In the genomic region with DNA sequence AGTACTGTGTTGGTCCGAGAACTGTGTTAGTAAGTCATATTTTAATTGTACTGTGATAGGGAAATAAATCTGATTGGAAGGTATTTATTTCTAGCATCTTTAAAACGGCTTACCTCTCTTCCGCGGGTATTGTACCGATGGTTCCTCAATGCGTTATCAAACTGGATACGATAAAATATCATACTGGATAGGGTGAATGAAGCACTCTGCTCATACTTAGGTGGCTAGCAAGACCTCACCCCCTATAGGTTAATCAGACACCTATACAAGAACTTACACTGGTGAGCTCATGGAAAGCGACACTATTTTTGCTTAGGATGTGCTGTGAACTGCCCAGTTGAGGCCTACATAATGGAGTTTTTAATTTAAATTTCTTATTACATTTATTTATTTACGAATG, we compare ENCODE assay signal across 8 mouse cellular contexts. TPM values are rescaled to one million over a fixed set of nuclear protein-coding genes. Genes with fewer than 3 reads are reported as not detected.
DNase-seq lines count a peak whose midpoint lies in the region; ATAC-seq and TF ChIP-seq lines count a peak whose summit lies in the region.

No protein-coding gene starts in this region.

- H3K4me2 ChIP-seq in heart, embryonic 15.5 days: peak overlapping the region; percentile 80

- no peaks in the 10 kb centered on the region for H3K9me3 ChIP-seq in heart, embryonic 15.5 days (replicated peaks)
- no peaks in the 10 kb centered on the region for H3K9me3 ChIP-seq in G1E (replicated peaks)
- H3K9me3 ChIP-seq in hindbrain, embryonic 10.5 days: no peaks in the 10 kb centered on the region

- H3K36me3 ChIP-seq in heart, embryonic 15.5 days: peaks cover 13% of the 10 kb centered on the region; the same call in 1 of the 2 replicates
- H3K36me3 ChIP-seq in G1E (replicated peaks): peaks cover 31% of the 10 kb centered on the region
- peaks cover 43% of the 10 kb centered on the region for H3K36me3 ChIP-seq in hindbrain, embryonic 10.5 days
- no peaks in the 10 kb centered on the region for H3K36me3 ChIP-seq in macrophage (ENCODE audit: inconsistent target)

- H3K27ac ChIP-seq in heart, embryonic 15.5 days: peak overlapping the region; percentile 98
- peak overlapping the region; percentile 98 for H3K27ac ChIP-seq in hindbrain, embryonic 10.5 days
- peak overlapping the region; percentile 74 for H3K27ac ChIP-seq in macrophage

- H3K4me3 ChIP-seq in heart, embryonic 15.5 days: peak overlapping the region; percentile 77
- peak overlapping the region; percentile 74 for H3K4me3 ChIP-seq in G1E (ENCODE audit: low read depth, low read length)
- peak overlapping the region; percentile 75 for H3K4me3 ChIP-seq in hindbrain, embryonic 10.5 days
- H3K4me3 ChIP-seq in macrophage (ENCODE audit: inconsistent target): peak overlapping the region; percentile 64

- H3K79me2 ChIP-seq in macrophage (ENCODE audit: inconsistent target): peaks cover 33% of the 10 kb centered on the region

- DNase-seq in heart, adult 8-10 months (ENCODE audit: low spot score): no peak
- DNase-seq in G1E (ENCODE audit: low spot score): no peak
- no peak for DNase-seq in hindbrain, embryonic 10.5 days (ENCODE audit: low spot score)
- DNase-seq in urinary bladder, adult 18-20 months (ENCODE audit: low spot score in 2 of 2): no peak
- DNase-seq in gastrocnemius, postnatal 10 days: no peak
- DNase-seq in yolk sac, embryonic 10.5 days (ENCODE audit: low spot score): no peak

- H3K27me3 ChIP-seq in heart, embryonic 15.5 days: no peaks in the 10 kb centered on the region
- no peaks in the 10 kb centered on the region for H3K27me3 ChIP-seq in G1E (ENCODE audit: insufficient read depth, low read length)
- H3K27me3 ChIP-seq in hindbrain, embryonic 10.5 days (ENCODE audit: insufficient read depth, poor library complexity, severe bottlenecking): no peaks in the 10 kb centered on the region

- WGBS in heart, embryonic 15.5 days: 75% methylated on average over 9 of the region's 9 CpGs
- WGBS in hindbrain, embryonic 10.5 days: 77% methylated on average over 9 of the region's 9 CpGs
- 78% methylated on average over 8 of the region's 9 CpGs for WGBS in macrophage (ENCODE audit: missing documents)

- peaks cover 19% of the 10 kb centered on the region for H3K4me1 ChIP-seq in heart, embryonic 15.5 days (replicated peaks)
- H3K4me1 ChIP-seq in G1E (ENCODE audit: insufficient read depth, low read depth, low read length): peaks cover 20% of the 10 kb centered on the region
- peaks cover 21% of the 10 kb centered on the region for H3K4me1 ChIP-seq in hindbrain, embryonic 10.5 days (replicated peaks)

- TF ChIP-seq CTCF in G1E (IDR thresholded peaks at IDR 0.05; ENCODE audit: low read depth, low read length): no peak

- H3K9ac ChIP-seq in heart, embryonic 15.5 days: peak overlapping the region; percentile 78

- no peak for ATAC-seq in heart, embryonic 15.5 days (replicated peaks; ENCODE audit: insufficient number of reproducible peaks, insufficient read depth, low FRiP score, low read depth)
- ATAC-seq in G1E (ENCODE audit: extremely low read depth, insufficient number of reproducible peaks, low FRiP score, poor library complexity, severe bottlenecking): no peak

RNA-seq across cellular contexts. Expression of gene Anapc16, which starts 0.9 kb away (rescaled TPM):
- polyA plus RNA-seq in heart, embryonic 15.5 days (2015; fragmentation: Nextera tagmentation; extraction: Ambion mirVana): 85.4 and 92.2 TPM in 2 replicates
- 10 to 100 TPM; 59.0 to 88.1 (median 74.3) TPM for total RNA-seq in heart, adult 8-10 months (2022)
- 43.2 and 54.4 TPM in 2 replicates for total RNA-seq in G1E (2014; fragmentation: Nextera tagmentation)
- total RNA-seq in G1E (2017): 26.3 and 28.2 TPM in 2 replicates
- polyA plus RNA-seq in G1E (2012): 36.7 and 38.4 TPM in 2 replicates
- 111 and 114 TPM in 2 replicates for polyA plus RNA-seq in hindbrain, embryonic 10.5 days (2016; fragmentation: Nextera tagmentation; extraction: Ambion mirVana)
- total RNA-seq in macrophage (2018; cell fraction: chromatin; rRNA removed): 10 to 100 TPM in 24 of 26 experiments, 1 to 10 TPM in 2; 5.2 to 61.8 (median 23.2) TPM
- total RNA-seq in macrophage (2018; cell fraction: cytosol; rRNA removed): 10 to 100 TPM; 25.3 to 57.2 (median 43.1) TPM
- total RNA-seq in macrophage (2018; cell fraction: nucleus; rRNA removed): 10 to 100 TPM in 25 of 26 experiments, 1 to 10 TPM in 1; 8.3 to 47.4 (median 24.8) TPM
- polyA plus RNA-seq in macrophage (2018): 30.3 to 42.1 TPM (median 35.4 TPM) in 3 replicates
- total RNA-seq in gastrocnemius, postnatal 10 days (2021): 10 to 100 TPM; 39.7 to 40.1 TPM

RNA-seq across cellular contexts. Expression of gene Ascc1, which starts 1.2 kb away (rescaled TPM):
- polyA plus RNA-seq in heart, embryonic 15.5 days (2015; fragmentation: Nextera tagmentation; extraction: Ambion mirVana): 36.1 and 40.6 TPM in 2 replicates
- 10 to 100 TPM; 22.3 to 26.7 (median 24.4) TPM for total RNA-seq in heart, adult 8-10 months (2022)
- 19.3 and 22.2 TPM in 2 replicates for total RNA-seq in G1E (2014; fragmentation: Nextera tagmentation)
- total RNA-seq in G1E (2017): 14.2 and 19.7 TPM in 2 replicates
- polyA plus RNA-seq in G1E (2012): 22.6 and 24.8 TPM in 2 replicates
- 35.8 and 37.0 TPM in 2 replicates for polyA plus RNA-seq in hindbrain, embryonic 10.5 days (2016; fragmentation: Nextera tagmentation; extraction: Ambion mirVana)
- 10 to 100 TPM in 17 of 26 experiments, 1 to 10 TPM in 9; 2.1 to 19.5 (median 13.4) TPM for total RNA-seq in macrophage (2018; cell fraction: chromatin; rRNA removed)
- total RNA-seq in macrophage (2018; cell fraction: cytosol; rRNA removed): 10 to 100 TPM; 13.3 to 20.7 (median 15.9) TPM
- 10 to 100 TPM in 6 of 26 experiments, 1 to 10 TPM in 20; 3.5 to 14.3 (median 8.5) TPM for total RNA-seq in macrophage (2018; cell fraction: nucleus; rRNA removed)
- 14.4 to 20.2 TPM (median 19.0 TPM) in 3 replicates for polyA plus RNA-seq in macrophage (2018)
- total RNA-seq in gastrocnemius, postnatal 10 days (2021): 10 to 100 TPM; 12.4 to 13.5 TPM

RNA-seq across cellular contexts. Expression of gene Ddit4, which starts 52.2 kb away (rescaled TPM):
- polyA plus RNA-seq in heart, embryonic 15.5 days (2015; fragmentation: Nextera tagmentation; extraction: Ambion mirVana): 22.7 and 33.4 TPM in 2 replicates
- total RNA-seq in heart, adult 8-10 months (2022): 10 to 100 TPM; 22.1 to 74.4 (median 55.6) TPM
- 21.6 and 27.7 TPM in 2 replicates for total RNA-seq in G1E (2014; fragmentation: Nextera tagmentation)
- total RNA-seq in G1E (2017): 9.9 TPM in 2 replicates
- 21.8 and 28.5 TPM in 2 replicates for polyA plus RNA-seq in G1E (2012)
- polyA plus RNA-seq in hindbrain, embryonic 10.5 days (2016; fragmentation: Nextera tagmentation; extraction: Ambion mirVana): 37.5 and 37.6 TPM in 2 replicates
- total RNA-seq in macrophage (2018; cell fraction: chromatin; rRNA removed): 1 to 10 TPM in 18 of 26 experiments, under 1 TPM in 5, not detected in 3; 0.55 to 7.6 (median 2.5) TPM
- 1 to 10 TPM in 22 of 26 experiments, under 1 TPM in 4; 0.42 to 9.0 (median 3.0) TPM for total RNA-seq in macrophage (2018; cell fraction: cytosol; rRNA removed)
- total RNA-seq in macrophage (2018; cell fraction: nucleus; rRNA removed): 10 to 100 TPM in 1 of 26 experiments, 1 to 10 TPM in 23, under 1 TPM in 2; 0.77 to 10.4 (median 3.8) TPM
- 2.2 to 4.5 TPM (median 4.1 TPM) in 3 replicates for polyA plus RNA-seq in macrophage (2018)
- 10 to 100 TPM; 14.2 to 39.1 TPM for total RNA-seq in gastrocnemius, postnatal 10 days (2021)
